Mouse (Mus musculus) E14TG2a.4 (cell line): ENCODE data around the gene Spem1.

Experiments
- CTCF ChIP-seq: conservative IDR thresholded peaks from 2 replicates; pipeline ENCODE4 v1.5.1; 2014; ENCODE audit warnings: low read length
- POU5F1 ChIP-seq: IDR thresholded peaks from 2 replicates; pipeline ENCODE4 v1.6.1; 2014; ENCODE audit warnings: low read length, borderline replicate concordance

DNA sequence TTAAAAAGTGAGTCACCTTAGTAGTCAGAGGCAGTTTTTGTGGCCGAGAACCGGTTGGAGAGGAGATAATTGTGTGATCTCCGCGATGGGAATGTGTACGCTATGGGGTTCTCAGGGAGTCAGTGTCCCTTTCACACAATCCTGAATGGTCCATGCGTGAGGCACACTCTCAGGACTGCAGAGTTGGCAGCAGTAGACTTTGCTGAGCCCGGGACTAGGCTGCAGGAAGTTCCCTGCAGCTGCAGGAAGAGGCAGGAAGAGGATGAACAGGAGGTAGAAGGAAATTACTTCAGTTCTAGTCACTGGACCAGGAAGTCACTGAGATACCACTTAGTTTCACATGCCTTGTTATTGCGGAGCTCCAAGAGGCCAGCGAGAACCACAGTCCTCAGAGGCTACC lies 27.1 kb upstream of the Spem1 start:
- no peak for TF ChIP-seq CTCF
- no peak for TF ChIP-seq POU5F1
